Mouse (Mus musculus) cerebellum, adult 11-12 months (tissue): ENCODE data around the gene Xpnpep3.
"Not testable (repeated sequence)": the region's sequence is repeated elsewhere in the genome, so short reads cannot be mapped to it uniquely, and the experiment has no call there.

ENCODE experiments used
- DNase-seq: peaks from one replicate; pipeline ENCODE4 v3.0.0; 2022

The Xpnpep3 gene

DNA sequence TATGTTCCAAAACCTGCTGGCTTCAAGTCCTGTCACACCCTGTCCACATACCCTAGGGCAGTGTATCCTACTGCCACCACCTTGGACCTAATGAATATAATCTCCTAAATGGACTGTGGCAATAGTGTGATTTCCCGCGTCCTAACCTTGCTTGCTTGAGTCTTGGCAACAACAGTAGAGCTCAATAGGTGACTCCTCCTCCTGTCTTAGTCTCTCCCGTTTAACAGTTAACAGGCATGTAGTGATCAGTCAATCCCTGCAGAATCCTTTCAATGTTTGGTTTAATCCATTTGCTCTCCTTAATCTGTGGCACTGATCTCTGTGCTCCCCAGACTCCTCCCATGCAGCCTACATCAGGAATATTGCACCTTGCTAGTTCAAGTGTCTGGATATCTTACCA is 5.1 kb downstream of the Xpnpep3 start:
- no peak for DNase-seq

DNA sequence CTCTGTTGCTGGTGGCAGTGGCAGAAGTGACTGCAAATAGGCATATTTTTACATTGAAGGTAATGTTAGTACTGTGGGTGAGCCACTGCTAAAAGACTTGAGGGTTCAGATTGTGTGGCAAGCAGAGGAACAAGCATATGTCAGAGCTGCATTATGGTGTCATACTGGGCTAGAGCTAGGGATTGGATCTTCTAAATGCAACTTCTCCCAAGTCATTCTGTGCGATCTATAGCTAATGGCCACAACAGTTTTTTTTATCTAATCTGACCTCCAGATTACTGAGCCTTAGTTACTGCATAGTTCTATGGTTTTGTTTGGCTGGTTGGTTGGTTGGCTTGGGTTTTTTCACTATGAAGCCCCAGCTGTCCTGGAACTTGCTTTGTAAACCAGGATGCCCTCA is 8.3 kb downstream of the Xpnpep3 start, which contains the start of gene Dnajb7:
Dnajb7 (minus strand) TSS at position 101 of the 400 bp plus-strand sequence.
- DNase-seq, result no peak

DNA sequence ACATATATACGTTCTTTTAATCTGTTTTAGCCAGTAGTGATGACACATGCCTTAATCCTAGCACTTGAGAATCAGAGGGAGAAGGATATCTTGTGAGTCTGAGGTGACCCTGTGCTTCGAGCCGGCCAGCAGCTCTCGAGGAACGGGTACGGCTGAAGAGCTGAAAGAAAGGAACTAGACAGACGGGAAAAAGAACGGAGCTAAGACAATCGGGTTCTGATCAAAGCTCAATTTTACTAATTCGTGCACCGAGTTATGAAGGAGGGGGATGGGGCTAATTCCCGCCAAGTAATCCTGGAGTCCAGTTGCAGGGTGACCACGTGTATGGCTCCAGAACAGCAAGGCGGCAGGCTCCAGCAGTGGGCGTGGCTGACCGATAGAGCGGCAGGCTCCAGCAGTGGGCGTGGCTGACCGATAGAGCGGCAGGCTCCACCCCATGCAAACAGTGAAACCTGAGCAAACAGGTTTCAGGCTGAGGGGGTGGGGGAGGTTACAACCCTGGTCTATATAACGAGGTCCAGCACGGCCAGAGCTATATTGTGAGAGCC is 16.9 kb downstream of the Xpnpep3 start:
- DNase-seq, result not testable (repeated sequence)

DNA sequence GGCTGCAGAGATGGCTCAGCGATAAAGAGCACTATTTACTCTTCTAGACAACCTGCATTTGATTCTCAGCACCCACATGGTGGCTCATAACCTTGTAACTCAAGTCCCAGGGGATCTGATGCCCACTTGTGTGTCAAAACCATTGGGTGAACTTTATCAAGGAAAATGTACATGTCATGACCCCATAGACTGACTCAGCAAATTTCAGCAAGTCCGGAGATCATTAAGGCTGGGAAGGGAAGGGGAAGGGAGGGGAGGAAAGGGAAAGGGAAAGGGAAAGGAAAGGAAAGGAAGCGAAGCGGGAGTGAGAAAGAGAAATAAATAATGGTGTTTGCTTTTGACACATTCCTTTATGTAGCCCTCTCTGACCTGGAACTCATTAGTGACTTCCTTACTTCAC is 18.1 kb downstream of the Xpnpep3 start:
- DNase-seq, result no peak

DNA sequence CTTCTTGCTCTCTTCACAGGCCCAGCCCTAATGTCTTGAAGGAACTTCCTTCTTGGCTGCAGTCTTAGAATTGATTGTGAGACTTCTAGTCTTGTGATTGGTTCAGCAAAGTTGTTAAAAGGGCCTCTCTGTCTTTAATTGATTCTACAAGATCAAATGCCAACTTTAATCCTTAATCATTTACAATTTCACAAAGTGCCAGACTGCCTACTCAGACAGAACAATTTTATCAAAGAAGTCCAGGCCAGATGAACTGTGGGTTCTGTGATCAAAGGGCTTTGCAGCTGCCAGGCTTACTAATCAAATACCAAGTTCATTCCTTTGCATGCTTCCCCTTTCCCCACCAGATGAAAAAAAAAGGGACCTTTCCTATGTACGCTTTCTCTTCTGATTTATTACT is 21.5 kb downstream of the Xpnpep3 start:
- DNase-seq, result no peak

DNA sequence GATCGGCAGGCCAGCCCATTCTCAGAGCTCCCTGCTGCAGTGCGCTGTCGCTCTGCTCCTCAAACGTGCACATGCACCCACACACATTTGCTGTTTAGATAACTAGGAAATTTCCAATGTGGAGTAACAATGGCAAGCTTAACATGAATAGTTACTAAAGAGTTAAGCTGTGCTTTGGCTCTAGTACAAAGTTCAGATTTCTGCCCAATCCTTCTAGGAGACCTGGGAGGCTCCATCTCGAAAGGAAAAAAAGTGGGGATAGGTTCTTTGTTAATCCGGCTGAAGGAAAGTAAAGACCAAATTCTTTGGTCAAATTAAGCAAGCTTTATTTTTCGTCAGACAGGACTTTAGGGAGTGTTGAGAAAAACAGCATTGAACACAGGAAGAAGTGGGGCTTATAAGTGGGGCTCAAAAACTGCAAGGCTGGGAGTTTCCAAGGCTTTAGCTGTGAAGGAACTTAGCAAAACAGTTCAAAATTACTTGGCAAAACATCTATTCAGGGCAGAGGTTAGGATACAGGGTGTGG is 22.3 kb downstream of the Xpnpep3 start:
- no peak for DNase-seq

DNA sequence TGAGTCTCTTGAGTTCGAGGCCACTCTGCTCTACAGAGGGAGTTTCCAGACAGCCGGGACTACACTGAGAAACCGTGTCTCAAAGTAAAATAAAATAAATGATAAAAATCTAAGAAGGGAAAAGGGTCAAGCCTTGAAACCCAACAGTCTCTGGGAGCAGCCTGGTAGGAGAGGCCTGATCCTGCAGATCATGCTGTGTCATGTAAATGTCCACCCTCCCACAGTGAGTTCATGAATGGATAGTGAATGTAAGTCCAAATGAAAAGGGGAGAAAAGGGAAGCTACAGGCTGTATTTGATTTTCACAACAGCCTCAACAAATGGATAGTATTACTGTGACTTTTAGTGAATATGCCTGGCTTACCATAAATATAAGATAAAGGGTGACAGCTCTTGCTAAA is 25.4 kb downstream of the Xpnpep3 start:
- DNase-seq, result no peak

DNA sequence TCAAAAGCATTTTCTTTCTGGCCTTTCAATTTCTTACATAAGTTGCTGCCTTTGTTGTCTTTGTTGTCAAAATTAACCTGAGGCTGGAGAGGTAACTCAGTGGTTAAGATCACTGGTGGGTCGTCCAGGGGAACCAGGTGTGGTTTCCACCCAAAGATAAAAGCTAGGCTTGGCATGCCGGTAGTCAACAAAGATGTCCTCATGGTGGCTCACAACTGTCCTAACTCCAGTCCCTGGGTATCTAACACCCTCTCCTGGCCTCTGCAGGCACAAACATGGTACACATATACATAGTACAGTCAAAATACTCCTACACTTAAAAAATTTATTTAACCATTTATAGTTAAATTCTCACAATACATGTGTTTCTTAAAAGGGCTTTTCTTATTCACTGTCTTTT is 28.0 kb downstream of the Xpnpep3 start:
- no peak for DNase-seq

DNA sequence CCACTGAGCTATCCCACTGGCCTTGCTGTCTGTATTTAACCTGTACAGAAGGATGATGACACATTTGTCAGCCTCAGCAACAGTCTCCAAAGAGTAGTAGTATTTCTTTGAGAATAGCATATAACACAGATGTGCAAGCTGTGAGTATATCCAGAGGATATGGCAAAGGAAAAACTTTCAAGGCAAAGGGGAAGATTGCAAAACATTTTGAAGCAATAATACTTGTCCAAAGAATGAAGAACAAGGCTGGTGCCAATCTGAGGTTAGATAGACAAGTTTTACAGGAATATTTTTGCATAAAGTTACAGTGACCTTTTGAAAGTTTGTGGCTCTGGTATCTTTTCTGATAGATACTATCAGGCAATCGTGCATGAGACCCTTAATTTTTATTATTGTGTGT is 31.3 kb downstream of the Xpnpep3 start:
- DNase-seq, result no peak

DNA sequence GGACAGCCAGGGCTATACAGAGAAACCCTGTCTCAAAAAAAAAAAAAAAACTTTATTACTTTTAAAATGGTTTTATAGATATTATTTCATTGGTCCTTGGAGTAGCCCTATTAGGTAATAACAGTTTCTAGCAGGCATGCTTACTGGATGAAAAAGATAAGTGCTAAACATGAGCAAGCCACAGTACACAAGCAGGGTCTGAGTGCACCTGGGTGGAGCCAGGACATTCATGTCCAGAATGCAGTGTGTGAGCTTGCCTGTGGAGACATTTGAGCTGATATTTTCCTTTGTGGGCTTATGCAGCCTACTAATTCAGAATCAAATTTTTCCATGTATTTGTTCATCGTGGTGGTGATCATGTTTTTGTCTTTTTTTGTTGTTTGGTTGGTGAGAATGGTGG is 38.4 kb downstream of the Xpnpep3 start:
- no peak for DNase-seq

DNA sequence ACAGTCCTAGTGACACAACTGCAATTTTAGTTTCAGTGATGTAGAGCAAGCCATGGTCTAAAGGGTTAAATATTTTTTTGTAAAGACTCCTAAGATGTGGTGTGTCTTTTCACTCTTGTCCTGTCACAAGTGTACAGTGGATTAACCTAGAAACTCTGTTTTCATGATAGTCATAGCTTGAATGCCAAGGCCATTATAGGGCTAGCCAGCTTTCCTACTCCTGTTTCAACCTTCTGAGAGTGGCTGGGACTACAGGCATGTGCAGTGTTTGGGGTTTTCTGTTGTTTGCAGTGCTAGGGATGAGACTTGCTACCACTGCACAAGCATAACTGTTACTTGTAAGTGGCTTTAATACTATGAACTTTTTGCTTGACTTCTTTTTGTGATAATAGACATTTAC is 39.3 kb downstream of the Xpnpep3 start:
- DNase-seq, result no peak

DNA sequence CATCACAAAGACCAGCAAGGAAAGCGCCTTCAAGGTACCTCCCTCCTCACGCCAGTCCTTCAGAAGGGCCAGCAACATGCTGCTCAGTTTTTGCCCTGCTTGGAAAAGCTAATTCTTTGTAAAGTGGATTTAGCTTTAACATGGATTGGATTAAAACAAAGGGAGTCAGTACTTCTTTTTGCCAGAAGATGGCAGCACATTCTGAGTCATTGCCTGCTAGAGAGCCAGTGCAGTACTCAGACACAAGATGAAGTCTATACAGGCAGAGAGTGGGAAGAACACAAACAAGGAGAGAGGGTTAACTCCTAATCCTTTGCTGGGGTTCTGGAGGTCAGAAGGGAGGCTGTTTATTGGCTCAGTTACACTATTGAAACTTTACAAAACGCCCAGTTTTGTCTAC is 48.5 kb downstream of the Xpnpep3 start:
- no peak for DNase-seq

DNA sequence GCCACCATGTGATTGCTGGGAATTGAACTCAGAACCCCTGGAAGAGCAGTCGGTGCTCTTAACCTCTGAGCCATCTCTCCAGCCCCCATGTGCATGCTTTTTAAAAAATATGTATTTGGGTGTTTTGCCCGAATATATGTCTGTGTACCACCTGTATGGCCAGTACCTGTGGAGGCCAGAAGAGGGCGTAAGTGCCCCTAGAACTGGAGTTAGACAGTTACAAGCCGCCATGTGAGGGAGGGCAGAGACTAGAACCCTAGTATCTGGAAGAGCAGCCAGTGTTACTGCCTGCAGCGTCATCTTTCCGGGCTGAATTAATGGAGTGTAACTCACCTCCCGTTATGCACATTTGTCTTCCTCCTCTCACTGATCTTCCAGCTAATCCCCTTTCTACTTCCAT is 61.6 kb downstream of the Xpnpep3 start:
- no peak for DNase-seq

DNA sequence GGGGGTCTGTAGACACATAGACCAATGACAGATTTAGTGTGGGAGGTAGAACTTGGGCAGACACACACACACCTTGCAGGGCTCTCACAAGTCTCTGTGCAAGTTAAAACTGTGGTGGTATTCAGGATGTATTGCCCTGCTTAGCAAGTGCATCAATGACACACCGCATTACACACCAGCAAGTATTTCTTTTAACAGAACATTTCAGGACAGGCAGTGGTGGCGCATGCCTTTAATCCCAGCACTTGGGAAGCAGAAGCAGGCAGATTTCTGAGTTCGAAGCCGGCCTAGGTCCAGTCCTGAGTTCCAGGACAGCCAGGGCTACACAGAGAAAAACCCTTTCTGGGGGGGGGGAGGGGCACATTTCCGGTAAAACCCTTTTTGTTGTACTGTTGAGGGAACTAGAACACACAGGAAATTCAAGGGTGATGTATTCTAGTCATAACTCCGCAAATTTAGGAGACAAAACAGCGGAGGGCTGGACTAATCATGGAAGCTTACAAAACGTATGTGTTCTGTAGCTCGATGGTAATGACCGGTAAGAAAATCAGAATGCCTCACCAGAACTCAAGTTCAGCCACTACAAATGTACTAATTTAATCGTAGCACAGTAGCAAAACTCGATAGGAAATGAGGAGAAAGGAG is 65.2 kb downstream of the Xpnpep3 start:
- no peak for DNase-seq

DNA sequence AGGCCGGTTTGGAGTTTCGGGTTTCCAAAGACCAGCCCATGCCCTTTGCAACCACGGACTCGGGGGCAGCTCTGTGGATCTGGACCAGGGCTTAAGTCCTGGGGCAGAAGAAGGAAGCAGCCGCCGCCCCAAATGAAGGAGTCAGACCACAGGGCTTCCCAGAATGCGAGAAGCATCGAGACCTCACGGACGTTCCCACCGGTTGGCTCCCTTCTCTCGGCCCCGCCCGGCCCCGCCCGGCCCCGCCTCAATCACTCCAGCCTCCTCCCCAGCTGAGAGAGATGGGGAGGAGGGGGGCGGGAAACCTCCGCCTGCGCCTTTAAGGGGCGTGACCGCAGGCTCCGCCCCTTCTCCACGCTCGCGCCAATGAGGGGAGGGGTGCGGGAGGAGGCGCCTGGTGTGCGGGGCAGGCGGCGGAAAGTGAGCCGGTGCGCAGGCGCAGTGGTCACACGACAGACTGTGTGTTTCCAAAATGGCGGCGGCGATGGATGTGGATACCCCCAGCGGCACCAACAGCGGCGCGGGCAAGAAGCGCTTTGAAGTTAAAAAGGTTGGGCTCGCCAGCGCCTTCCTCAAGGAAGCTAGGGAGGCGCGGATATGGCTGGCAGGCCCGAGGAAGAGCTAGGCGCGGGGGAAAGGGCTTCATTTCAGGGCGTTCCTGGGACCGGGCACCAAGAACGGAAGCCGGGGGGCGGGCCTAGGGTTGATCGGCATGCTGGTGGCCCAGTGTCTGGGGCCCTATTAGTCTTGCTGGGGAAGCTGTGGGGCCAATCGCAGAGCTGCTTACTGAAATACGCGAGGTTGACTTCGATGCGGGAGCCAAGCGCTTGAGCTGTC is 66.2 kb downstream of the Xpnpep3 start, which contains the start of gene Rbx1:
Rbx1 (plus strand) TSS at position 396 of the 837 bp plus-strand sequence.
- DNase-seq, result peak; percentile 99

DNA sequence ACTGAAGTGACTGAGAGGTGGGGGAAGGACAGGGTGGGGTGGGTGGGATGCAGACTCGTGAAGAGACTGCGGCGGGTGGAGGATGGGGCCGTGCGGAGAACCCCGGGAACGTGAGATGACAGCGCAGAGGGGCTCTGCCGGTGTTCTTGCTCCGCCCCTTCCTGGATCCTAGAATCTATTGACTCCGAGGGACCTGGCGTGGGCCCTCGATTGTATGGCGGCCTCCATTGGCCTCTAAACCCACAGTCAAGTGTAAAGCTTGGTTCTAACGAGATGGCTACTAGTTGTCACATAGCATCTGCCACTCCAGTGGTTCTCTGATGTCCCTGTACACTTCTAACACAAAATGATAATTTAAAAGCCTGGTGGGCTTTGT is 66.8 kb downstream of the Xpnpep3 start:
- DNase-seq, result no peak

DNA sequence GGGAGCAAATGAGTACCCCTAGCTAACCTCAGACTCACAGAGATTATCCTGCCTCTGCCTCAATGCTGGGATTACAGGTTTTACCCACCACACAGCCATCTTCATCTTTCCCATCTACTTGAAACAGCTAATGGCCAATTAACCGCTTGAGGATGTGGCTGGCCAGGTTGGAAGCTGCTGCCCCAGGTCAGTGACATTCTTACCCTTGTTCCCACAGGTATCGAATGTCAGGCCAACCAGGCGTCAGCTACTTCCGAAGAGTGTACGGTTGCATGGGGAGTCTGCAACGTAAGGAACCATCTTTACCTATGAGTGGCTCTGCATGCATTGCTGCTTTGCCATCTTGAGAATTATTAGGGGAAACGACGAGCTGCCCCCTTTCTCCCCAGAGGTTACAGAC is 70.8 kb downstream of the Xpnpep3 start:
- DNase-seq, result no peak

DNA sequence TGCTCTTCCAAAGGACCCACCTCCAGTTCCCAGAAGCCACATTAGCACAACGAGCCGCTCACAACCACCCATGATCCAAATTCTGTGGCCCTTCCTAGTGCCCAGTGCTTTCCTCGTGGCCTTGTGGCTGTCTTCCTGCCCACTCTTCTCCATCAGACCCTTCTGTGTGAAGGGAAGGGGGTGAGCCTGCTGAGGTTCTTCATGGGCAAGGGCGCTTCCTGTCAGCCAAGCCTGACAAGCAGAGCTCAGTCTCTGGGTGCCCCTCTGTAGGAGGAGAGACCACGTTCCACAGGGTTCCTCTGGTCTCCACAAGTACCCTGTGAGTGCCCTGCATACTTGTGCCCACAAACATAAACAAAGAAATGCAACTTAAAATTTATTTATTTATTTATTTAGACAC is 72.3 kb downstream of the Xpnpep3 start:
- DNase-seq, result no peak

DNA sequence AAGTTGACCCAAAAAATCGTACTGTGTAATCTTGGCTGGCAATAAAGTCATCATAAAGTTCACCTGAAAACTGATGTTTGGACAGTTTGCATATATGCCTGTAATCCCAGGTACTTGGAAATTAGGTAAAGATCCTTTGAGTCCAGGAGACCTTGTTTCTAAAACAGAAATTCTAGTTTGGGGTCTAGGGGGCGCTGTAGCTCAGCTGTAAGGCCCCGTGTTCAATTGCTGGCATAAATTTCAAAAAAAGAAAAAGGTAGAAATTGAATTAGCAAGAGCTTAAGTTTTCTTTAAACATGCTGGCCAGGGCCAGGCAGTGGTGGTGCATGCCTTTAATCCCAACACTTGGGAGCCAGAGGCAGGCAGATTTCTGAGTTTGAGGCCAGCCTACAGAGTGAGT is 75.7 kb downstream of the Xpnpep3 start:
- no peak for DNase-seq

DNA sequence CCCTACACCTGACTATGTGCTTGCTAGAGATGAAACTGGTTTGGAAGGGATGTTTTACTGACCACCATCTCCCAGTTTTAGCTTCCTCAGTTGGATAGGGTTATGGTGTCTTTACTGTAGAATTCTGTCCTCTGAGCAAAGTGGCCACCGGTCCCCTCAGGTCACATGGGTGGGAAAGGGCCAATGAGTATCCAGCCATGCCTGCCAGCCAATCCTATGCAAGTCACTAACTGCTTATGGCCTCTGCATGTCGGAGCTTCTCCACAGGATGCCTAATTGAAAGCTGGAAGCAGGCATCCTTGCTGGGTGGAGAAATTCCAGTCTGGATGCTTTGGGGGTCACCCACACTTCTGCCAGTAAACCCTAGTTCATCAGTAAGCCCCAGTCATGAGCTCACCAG is 76.7 kb downstream of the Xpnpep3 start:
- DNase-seq, result no peak

DNA sequence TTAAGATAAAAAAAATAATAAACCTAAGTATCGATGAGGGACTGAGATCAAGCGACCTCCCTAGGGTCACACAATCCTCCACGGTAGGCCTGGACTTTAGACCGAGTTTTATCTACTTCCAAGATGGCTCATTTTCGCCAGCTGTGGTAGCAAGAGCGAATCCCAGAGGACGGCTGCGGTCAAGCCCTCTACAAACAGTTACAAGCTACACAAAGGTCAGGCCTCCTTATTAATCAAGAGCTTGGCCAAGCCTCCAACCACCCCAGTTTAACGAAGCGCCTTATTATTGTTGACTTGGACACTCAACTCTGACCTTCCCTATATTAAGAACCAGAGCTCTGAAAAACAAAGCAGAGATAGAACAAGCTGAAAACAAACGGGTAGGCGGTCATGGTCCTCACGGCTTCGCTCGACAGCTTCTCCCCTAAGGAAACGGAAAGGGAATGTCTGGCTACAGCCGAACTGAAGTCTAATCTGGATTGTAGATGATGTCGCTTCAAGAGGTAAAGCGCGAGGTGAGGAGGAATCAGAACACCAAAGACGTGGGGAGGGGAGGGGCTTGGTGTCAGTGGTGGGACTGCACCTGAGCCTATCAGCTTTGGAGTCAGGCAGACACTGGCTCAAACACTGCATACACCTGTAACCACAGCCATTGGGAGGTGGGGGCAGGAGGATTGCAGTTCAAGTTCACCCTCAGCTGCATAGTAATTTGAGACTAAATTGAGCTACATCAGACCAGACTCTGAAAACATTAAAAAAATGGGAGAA is 79.7 kb downstream of the Xpnpep3 start:
- no peak for DNase-seq

DNA sequence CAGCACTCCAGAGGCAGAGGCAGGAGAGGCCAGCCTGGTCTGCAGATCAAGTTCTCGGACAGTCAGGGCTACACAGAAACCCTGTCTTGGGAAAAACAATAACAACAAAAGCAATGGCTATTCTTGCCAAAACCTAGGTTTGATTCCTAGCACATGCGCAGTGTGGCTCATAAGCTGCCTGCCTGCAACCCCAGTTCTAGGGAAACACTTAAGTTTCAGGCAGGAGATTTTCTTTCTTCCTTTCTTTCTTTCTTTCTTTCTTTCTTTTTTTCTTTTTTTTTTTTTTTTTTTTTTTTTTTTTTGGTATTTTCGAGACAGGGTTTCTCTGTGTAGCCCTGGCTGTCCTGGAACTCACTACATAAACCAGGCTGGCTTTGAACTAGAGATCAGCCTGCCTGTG is 80.3 kb downstream of the Xpnpep3 start:
- not testable (repeated sequence) for DNase-seq

DNA sequence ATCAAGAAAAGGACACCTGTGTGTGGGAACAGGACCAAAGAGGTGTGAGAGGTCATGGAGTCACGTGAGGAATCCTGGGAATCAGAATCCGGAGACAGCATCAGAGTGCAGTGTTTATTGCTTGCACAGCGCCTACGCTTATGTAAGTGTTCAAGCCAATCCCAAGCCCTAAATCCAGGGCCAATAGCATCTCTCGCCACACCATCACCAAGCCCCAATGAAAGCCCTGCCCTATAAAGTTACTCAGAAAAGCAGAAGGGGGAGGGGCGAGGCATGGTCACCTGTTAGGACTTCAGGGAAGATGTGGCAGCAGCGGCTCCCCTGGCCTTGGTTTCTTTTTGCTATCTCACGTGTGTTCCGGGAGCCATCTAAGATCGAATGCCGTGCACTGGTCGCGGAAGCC is 81.0 kb downstream of the Xpnpep3 start:
- DNase-seq, result peak; percentile 80
